Mouse (Mus musculus): Measurements from ENCODE around the gene Gcgr. TPM values are rescaled to one million over a fixed set of nuclear protein-coding genes. Genes with fewer than 3 reads are reported as not detected.
A peak's percentile ranks its signal among the peaks of the same experiment; 100 is the strongest.

Gcgr gene
- under 1 TPM; 0.15 to 0.18 TPM for total RNA-seq (2021)

DNA sequence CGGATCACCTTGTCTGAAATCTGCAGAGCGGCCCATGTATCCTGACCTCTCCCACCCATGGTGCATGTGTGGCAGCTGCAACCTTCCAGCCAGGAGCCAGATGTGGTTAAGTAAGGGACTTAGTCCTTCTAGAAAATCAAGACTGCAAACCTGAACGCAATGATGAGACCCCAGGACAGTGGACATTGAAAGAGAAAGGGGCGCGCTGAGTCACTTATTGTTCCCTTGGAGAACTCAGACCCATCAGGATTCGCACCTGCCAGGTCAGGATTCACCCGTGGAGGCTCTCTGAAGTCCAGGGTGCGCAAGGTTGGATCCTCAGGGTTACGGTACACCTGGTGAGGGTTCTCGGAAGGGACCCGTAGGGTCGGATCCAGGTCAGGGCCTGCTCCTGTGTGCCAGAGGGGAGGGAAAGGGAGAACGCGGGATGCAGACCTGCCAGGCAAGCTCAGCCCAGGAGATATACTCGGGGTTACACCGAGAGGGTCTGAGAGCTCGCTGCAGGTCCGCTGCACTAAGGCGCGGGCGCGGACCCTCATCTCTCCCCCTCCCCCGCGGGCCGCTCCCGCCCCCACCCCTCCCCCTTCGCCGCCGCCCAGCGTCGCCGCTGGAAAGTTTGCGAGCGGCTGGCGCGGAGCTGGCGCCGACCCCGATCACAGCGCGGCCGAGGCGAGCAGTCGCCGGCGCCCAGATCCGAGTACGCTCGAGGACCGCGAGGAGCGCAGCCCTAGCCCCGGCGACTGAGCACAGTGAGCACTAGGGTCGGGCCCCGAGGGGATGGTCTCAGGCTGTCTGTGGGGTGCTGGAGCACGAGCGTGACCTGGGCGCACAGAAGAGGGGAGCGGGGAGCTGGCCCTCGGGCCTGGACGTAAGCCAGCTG lies at the start of gene Gcgr:
Gene Gcgr (plus strand): TSS at position 615 of the 880 bp plus-strand sequence.
- DNase-seq, result no peak

DNA sequence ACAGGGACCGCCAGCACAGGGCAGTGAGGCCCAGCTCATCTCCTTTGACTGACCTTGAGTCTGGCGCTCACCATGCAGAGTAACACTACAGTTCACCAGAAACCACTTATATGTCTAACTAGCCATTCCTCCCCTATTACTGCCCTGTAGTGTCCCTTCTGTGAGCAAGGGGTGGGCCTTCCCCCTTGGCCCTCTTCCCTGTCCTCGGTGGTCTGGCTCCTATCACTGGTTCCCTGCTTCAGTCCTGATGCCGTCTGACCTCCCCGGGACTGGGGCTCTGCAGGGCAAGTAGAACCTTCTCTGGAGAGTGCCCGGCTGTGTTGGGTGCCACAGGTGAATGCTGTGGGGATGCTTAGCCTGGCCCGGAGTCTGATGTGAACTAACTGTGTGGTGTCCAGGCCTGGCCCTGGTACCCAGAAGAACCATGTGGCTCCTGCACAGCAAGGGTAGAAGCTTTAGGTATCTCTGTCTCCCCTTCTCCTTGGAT lies 47.0 kb upstream of the Gcgr start:
- DNase-seq, result no peak

DNA sequence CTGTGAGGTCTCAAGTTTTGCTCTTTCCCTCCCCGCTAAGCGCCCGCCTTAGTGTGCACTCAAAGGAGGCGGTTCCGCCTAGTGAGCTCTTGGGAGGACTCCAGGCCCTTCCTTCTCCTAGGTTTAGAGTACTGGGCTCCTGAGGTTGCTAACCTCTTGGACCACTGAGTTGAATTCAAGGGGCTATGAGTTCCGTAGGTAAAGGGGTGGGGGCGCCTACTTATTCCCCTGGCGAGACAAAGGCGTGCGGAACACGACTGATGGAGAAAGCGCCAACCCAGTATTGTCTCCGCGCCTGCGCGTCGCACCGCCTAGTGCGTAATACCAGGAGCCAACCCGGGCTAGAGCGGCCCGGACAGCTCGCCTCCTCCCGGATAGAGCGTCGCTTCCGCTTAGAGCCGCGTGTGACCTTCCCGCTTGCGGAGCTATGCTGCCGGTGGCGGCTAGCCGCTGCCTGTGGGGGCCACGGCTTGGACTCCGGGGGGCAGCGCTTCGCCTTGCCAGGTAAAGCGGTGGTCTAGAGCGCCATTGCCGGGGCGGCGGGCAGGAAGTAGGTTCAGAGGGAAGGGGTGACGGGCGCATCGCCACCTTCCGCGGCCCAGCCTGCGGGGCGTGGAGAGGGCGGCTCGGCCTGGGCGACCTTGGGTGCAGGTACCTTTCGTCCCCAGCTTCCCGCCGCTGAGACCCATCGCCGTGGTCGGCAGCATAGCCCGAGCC lies 46.1 kb upstream of the Gcgr start, which contains the start of gene Mrpl12:
Gene Mrpl12 (plus strand): TSS at position 349 of the 717 bp plus-strand sequence.
- peak; percentile 89 to 91 for DNase-seq

- DNase-seq, result no peak
Observed at GRCm38 (mm10) chr11:120485251-120485650, 45.2 kb upstream of the Gcgr start.

DNA sequence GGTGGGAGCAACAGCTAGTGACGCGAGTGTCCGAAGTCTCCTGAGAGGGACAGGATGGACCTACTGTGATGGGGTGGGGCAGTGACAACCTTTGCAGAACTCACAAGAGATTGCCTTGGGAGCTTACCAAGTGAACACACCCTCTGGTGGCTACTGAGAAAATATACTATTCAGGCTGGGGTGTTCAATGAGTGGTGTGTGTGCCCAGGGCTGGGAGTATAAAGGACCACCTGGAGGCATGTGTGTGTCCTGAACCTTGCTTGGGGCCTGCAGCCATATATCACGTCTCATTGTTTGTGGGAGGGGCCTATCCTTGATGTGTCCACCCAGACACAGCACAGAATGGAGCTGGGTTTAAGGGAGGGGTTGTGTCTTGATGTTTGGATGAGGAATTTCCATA lies 42.0 kb upstream of the Gcgr start:
- DNase-seq, result no peak

- peak; percentile 42 to 67 for DNase-seq
Observed at GRCm38 (mm10) chr11:120489054-120489761, 41.3 kb upstream of the Gcgr start.

GRCm38 (mm10) chr11:120490291-120491046 lies 40.0 kb upstream of the Gcgr start:
- no peak for DNase-seq

GRCm38 (mm10) chr11:120491317-120492023 lies 39.0 kb upstream of the Gcgr start, which contains the start of gene Slc25a10:
Gene Slc25a10 (plus strand): TSS chr11:120491840.
- peak; percentile 84 to 87 for DNase-seq

DNA sequence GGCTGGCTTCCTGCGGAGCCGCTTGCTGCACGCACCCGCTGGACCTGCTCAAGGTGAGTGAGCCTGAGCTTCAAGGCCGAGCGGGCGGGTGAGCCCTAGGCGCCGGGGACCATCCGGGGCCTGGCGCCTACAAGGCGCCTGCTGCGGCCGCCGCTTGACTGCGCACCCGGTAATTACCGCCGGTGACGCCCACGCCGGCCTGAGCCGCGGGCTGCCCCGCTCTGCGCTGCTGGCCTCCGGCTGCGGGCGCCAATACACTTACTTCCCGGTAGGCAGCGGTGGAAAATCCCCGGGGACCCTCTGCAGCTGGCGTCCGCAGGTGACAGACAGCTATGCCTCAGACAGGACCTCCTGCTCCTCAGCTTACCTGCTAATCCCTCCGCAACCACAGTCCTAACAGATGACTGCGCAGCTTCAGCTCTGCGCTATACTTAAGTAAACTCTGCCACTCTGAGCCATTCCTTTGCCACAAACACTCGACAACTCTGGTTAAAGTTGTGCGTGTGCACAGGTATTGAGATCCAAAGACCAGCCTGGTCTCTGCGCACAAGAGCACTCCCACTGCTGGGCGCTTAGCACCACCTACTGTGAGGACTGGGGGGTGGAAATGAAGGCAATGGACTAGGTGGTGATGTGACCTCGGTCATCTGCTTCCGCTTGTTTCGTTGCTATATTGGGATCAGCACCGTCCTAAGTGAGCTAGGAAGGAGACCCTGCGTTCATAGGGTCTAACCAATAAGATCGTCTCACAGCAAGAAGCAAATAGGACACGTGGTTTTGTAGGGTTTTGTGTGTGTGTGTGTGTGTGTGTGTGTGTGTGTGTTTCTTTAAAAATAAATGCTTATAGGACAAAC lies 38.2 kb upstream of the Gcgr start:
- no peak for DNase-seq

GRCm38 (mm10) chr11:120492878-120493203 lies 37.7 kb upstream of the Gcgr start:
- DNase-seq, result no peak

GRCm38 (mm10) chr11:120493351-120493750 lies 37.1 kb upstream of the Gcgr start:
- DNase-seq, result no peak

DNA sequence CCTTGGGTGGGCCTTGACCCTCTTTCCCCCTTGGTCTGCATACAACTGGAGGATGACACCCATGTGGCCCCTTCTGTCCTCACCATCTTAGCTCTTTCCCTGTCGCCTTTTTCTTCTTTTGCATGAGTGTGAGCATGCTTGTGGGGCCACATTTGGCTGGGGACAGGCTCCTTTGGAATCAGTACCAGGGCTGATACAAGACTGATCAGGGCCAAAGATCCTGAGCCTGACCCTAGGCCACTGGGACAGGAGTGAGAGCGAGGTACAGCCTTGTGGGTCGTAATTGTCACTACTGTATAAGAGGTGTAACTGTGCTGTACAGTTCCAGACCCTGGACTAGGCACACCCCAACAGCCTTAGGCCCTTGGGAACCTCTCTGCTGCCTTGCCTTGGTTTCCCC lies 36.6 kb upstream of the Gcgr start:
- no peak for DNase-seq

DNA sequence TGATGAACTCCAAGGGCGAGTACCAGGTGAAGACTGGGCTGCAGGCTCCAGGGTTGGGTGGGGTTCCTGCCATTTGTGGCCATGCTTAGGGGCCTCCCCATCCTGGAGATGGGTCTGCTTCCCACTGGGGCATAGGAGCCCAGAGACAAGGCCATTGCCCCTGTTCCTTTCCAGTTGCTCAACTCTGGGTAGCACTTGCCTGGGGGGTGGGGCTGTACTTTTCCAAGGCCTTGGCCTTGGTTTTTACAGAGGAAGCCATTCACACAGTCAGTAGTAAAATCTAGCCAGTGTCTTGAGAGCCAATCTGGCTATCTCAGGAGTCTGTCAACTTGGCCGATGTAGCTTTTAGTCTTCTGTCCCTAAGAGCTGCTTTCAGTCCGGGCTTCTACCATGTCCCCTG lies 33.1 kb upstream of the Gcgr start:
- DNase-seq, result no peak

DNA sequence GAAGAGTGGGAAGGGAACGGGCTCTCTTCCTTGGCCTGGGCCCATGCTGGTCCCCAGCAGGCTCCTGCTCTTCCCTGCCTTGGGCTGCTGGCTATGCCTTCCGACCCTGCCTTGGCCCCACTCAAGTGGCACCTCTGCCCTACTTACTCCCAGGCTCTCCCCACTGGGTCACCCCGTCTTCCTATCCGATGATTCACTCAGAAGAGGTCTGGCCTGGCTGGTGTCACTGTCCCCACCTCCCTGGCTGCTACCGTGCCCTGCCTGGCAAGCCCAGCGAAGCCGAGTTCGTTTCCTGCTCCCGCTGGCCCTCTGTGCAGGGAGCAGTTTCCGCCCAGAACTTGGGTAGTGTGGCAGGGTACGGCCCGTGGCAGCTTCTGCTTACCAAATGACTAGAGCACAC lies 32.3 kb upstream of the Gcgr start:
- DNase-seq, result no peak

DNA sequence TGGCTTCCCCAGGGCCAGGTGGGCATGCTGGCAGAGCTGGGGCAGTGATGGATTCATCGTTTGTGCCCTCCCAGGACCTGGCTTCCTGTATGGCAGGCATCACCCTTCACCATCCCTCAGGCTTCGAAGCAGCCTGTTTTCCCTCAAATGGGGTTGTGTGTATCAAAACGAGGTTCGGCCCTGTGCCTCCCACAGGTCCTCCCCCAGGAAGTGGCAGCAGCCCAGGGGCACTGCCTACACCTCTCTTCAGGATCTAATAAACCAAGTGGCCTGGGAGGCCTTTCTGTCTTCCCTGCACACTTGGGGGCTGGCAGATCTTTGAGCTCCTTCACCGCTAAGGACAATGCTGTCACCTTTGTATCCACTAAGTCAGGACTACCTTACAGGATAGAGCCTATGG lies 31.6 kb upstream of the Gcgr start:
- DNase-seq, result no peak

DNA sequence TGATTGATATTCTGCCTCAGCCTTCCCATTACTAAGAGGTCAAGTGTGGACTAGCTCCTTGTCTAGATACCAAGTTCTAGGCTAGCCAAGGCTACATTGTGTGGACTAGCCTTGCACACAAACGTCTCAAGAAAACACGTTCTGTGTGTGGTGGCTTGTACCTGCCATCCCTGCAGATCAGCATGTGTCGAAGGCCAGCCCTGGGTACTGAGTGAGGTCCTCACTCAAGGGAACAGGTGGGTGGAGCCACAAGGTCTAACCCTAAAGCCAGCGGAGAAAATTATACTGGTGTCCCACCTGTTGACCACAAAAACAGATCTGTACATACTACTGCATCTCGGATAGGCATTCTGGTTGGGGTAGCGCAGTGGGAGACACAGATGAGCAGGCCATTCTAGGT lies 30.6 kb upstream of the Gcgr start:
- no peak for DNase-seq

DNA sequence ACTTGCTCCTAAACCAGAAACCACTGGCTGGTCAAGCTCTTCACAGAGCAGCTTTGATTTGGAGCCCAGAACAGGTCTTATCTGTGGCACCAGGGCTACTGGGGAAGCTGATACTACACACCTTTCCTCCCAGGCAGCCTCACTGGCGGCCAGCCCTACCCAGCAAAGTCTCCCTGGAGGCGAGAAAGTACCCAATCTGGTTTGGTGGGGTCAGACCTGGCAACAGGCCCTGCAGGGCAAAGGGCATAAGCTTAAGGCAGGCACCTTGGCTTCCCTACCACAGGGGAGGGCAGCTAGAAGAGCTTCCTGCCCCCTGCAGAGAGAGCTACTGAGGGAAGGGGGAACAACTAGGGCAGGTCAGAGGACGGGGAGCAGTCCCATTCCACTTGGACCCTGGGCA lies 30.1 kb upstream of the Gcgr start:
- no peak for DNase-seq

- no peak for DNase-seq
Observed at GRCm38 (mm10) chr11:120501018-120501417, 29.5 kb upstream of the Gcgr start.

DNA sequence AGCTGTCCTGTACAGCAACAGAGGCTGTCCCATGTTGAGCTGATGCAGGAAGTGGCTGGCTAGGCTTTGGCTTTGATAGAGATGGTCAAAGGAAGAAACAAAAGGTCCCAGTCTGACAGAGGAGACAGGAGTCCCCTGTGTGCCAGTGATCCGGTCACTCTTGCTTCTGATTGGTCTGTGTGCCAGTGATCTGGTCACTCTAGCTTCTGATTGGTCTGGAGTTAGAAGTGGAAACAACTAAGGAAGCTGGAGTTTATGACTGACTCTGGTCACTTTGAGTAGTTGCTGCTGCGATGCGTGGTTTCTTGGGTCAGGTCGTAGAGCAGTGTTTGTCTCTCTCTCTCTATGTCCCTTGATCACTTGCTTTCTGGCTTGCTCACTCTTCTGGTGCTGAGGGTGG lies 28.8 kb upstream of the Gcgr start:
- DNase-seq, result no peak

GRCm38 (mm10) chr11:120505661-120506060 lies 24.8 kb upstream of the Gcgr start:
- DNase-seq, result no peak

GRCm38 (mm10) chr11:120506899-120507298 lies 23.6 kb upstream of the Gcgr start:
- no peak for DNase-seq

Measured in layer of hippocampus, postnatal 36 days (tissue).